ENCODE assay signal across 26 mouse cellular contexts in the genomic region with DNA sequence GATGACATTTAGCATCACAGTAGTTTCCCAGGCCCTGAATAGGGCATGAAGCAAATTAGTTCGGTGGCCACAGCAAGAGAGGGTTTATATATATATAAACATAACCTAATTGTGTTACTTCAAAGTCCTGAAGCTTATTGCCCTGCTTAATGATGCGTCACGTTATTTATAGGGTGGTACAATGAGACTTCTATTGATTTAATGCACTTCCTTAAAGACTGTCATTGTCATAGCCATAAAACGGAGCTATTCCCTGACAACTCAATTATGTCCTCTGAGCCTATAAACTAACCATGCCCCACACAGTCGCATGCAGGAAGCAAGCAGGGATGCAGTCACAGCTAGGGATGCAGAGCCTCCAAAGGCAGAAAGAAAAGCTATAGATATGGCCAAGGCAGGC. TPM values are rescaled to one million over a fixed set of nuclear protein-coding genes. Genes with fewer than 3 reads are reported as not detected.
A peak's percentile ranks its signal among the peaks of the same experiment; 100 is the strongest.
DNase-seq lines count a peak whose midpoint lies in the region; ATAC-seq lines count a peak whose summit lies in the region.
"Had no signal": no experiment of that assay in that cellular context is flagged by ENCODE, and none has a peak within 500 bp of the region (broad histone marks: within the 10 kb centered on the region; RNA-seq: fewer than 3 reads in every experiment).

No protein-coding gene starts in this region.

- H3K9ac ChIP-seq in hindbrain, embryonic 16.5 days (ENCODE audit: low read depth, low read length) = no peak overlapping the region
- H3K9ac ChIP-seq in limb, embryonic 11.5 days (ENCODE audit: low read length) = no peak overlapping the region
- no peak overlapping the region for H3K9ac ChIP-seq in neural tube, embryonic 15.5 days (replicated peaks)
- H3K9ac ChIP-seq: heart, embryonic 12.5 days; intestine, embryonic 15.5 days; limb, embryonic 13.5 days; midbrain, embryonic 13.5 days had no signal

- no peak overlapping the region for H3K27ac ChIP-seq in hindbrain, embryonic 16.5 days (ENCODE audit: low read depth, low read length)
- no peak overlapping the region for H3K27ac ChIP-seq in hindbrain, embryonic 10.5 days
- H3K27ac ChIP-seq in limb, embryonic 11.5 days (replicated peaks; ENCODE audit: low read depth, low read length) = no peak overlapping the region
- no peak overlapping the region for H3K27ac ChIP-seq in limb, embryonic 10.5 days
- peak overlapping the region; percentile 54; the same call in 1 of the 2 replicates for H3K27ac ChIP-seq in neural tube, embryonic 15.5 days (replicated peaks)
- H3K27ac ChIP-seq: heart, adult 2 months; hindbrain, postnatal 0 days; intestine, embryonic 15.5 days; limb, embryonic 13.5 days; midbrain, embryonic 13.5 days had no signal

- ATAC-seq in hindbrain, embryonic 16.5 days = peak; percentile 30; the same call in 1 of the 2 replicates
- ATAC-seq in limb, embryonic 11.5 days (ENCODE audit: insufficient number of reproducible peaks, low FRiP score, low TSS enrichment, low read depth) = no peak
- peak; percentile 53; the same call in 1 of the 2 replicates for ATAC-seq in neural tube, embryonic 15.5 days (ENCODE audit: low FRiP score)
- ATAC-seq: forebrain, embryonic 16.5 days; hindbrain, postnatal 0 days; intestine, embryonic 15.5 days; lung, postnatal 0 days; midbrain, embryonic 13.5 days; Patski had no signal

- no peaks in the 10 kb centered on the region for H3K27me3 ChIP-seq in hindbrain, embryonic 16.5 days (replicated peaks; ENCODE audit: control insufficient read depth, insufficient read depth, low read length)
- H3K27me3 ChIP-seq in hindbrain, embryonic 10.5 days (ENCODE audit: insufficient read depth, poor library complexity, severe bottlenecking) = no peaks in the 10 kb centered on the region
- H3K27me3 ChIP-seq in limb, embryonic 11.5 days (ENCODE audit: control insufficient read depth, insufficient read depth, low read length) = no peaks in the 10 kb centered on the region
- no peaks in the 10 kb centered on the region for H3K27me3 ChIP-seq in limb, embryonic 10.5 days (ENCODE audit: low read depth, poor library complexity, severe bottlenecking)
- H3K27me3 ChIP-seq in neural tube, embryonic 15.5 days (replicated peaks) = no peaks in the 10 kb centered on the region; the same call in 1 of the 2 replicates
- H3K27me3 ChIP-seq: heart, embryonic 12.5 days; intestine, embryonic 15.5 days; limb, embryonic 13.5 days; megakaryocyte, embryonic 14.5 days; midbrain, embryonic 13.5 days; Patski had no signal

- H3K4me3 ChIP-seq in hindbrain, embryonic 16.5 days (ENCODE audit: low read length) = no peak overlapping the region
- no peak overlapping the region for H3K4me3 ChIP-seq in hindbrain, embryonic 10.5 days
- H3K4me3 ChIP-seq in limb, embryonic 11.5 days (ENCODE audit: low read depth, low read length) = no peak overlapping the region
- H3K4me3 ChIP-seq in limb, embryonic 10.5 days = no peak overlapping the region
- no peak overlapping the region for H3K4me3 ChIP-seq in neural tube, embryonic 15.5 days (replicated peaks)
- H3K4me3 ChIP-seq: erythroblast, embryonic 14.5 days; heart, adult 2 months; heart, embryonic 12.5 days; intestine, embryonic 15.5 days; limb, embryonic 13.5 days; megakaryocyte, embryonic 14.5 days; midbrain, embryonic 13.5 days had no signal

- H3K4me1 ChIP-seq in hindbrain, embryonic 16.5 days (ENCODE audit: control insufficient read depth, insufficient read depth, low read depth, low read length) = no peaks in the 10 kb centered on the region
- H3K4me1 ChIP-seq in hindbrain, embryonic 10.5 days (replicated peaks) = no peaks in the 10 kb centered on the region
- H3K4me1 ChIP-seq in limb, embryonic 11.5 days (ENCODE audit: control insufficient read depth, insufficient read depth, low read length) = 0 out of 2 replicates have a peak, but pooled peaks cover 3% of the 10 kb centered on the region
- H3K4me1 ChIP-seq in limb, embryonic 10.5 days = peaks cover 12% of the 10 kb centered on the region
- no peaks in the 10 kb centered on the region for H3K4me1 ChIP-seq in neural tube, embryonic 15.5 days
- H3K4me1 ChIP-seq: heart, embryonic 12.5 days; intestine, embryonic 15.5 days; megakaryocyte, embryonic 14.5 days; midbrain, embryonic 13.5 days had no signal

- no peaks in the 10 kb centered on the region for H3K9me3 ChIP-seq in hindbrain, embryonic 16.5 days (ENCODE audit: control insufficient read depth, low read length)
- no peaks in the 10 kb centered on the region for H3K9me3 ChIP-seq in hindbrain, embryonic 10.5 days
- no peaks in the 10 kb centered on the region for H3K9me3 ChIP-seq in limb, embryonic 11.5 days (ENCODE audit: control insufficient read depth, low read length)
- no peaks in the 10 kb centered on the region for H3K9me3 ChIP-seq in limb, embryonic 10.5 days (replicated peaks)
- no peaks in the 10 kb centered on the region for H3K9me3 ChIP-seq in neural tube, embryonic 15.5 days (replicated peaks)
- H3K9me3 ChIP-seq: intestine, embryonic 15.5 days; limb, embryonic 13.5 days; midbrain, embryonic 13.5 days had no signal

- H3K36me3 ChIP-seq in hindbrain, embryonic 16.5 days (ENCODE audit: control insufficient read depth, insufficient read depth, low read length) = no peaks in the 10 kb centered on the region
- no peaks in the 10 kb centered on the region for H3K36me3 ChIP-seq in hindbrain, embryonic 10.5 days
- H3K36me3 ChIP-seq in limb, embryonic 11.5 days (ENCODE audit: control insufficient read depth, insufficient read depth, low read length) = no peaks in the 10 kb centered on the region
- H3K36me3 ChIP-seq in limb, embryonic 10.5 days = no peaks in the 10 kb centered on the region
- H3K36me3 ChIP-seq in neural tube, embryonic 15.5 days = no peaks in the 10 kb centered on the region
- H3K36me3 ChIP-seq: heart, embryonic 12.5 days; intestine, embryonic 15.5 days; limb, embryonic 13.5 days; midbrain, embryonic 13.5 days had no signal

- DNase-seq in hindbrain, embryonic 10.5 days (ENCODE audit: low spot score) = no peak
- peak; percentile 21 for DNase-seq in limb, embryonic 11.5 days (ENCODE audit: low spot score)
- DNase-seq in limb, embryonic 10.5 days (ENCODE audit: low spot score) = no peak
- DNase-seq in mesoderm, embryonic 11.5 days (ENCODE audit: low read depth, low spot score) = peak; percentile 45
- no peak for DNase-seq in right cerebral cortex, postnatal 14 days
- DNase-seq: adrenal gland, postnatal 10 days; cerebellum, adult 9-10 months; heart, adult 2 months; heart, postnatal 4 days; kidney, adult 8-10 months; lung, postnatal 4 days; spleen, adult 18-20 months; thymus, postnatal 14 days had no signal

- 57% methylated on average over 5 of the region's 5 CpGs for WGBS in hindbrain, embryonic 16.5 days
- 77% methylated on average over 5 of the region's 5 CpGs for WGBS in hindbrain, embryonic 10.5 days
- WGBS in limb, embryonic 11.5 days = 11% methylated on average over 5 of the region's 5 CpGs
- WGBS in limb, embryonic 10.5 days = 24% methylated on average over 5 of the region's 5 CpGs
- 5% methylated on average over 5 of the region's 5 CpGs for WGBS in neural tube, embryonic 15.5 days

- no peak overlapping the region for H3K4me2 ChIP-seq in hindbrain, embryonic 16.5 days (ENCODE audit: low read length)
- H3K4me2 ChIP-seq in limb, embryonic 11.5 days (ENCODE audit: low read depth, severe bottlenecking) = no peak overlapping the region
- H3K4me2 ChIP-seq in neural tube, embryonic 15.5 days = no peak overlapping the region
- H3K4me2 ChIP-seq: heart, embryonic 12.5 days; intestine, embryonic 15.5 days; limb, embryonic 13.5 days; liver, embryonic 11.5 days; midbrain, embryonic 13.5 days had no signal

RNA-seq across cellular contexts. Expression of gene Trim32, which starts 37.8 kb away (rescaled TPM):
- 194 and 211 TPM in 2 replicates for polyA plus RNA-seq in hindbrain, embryonic 16.5 days (2015; fragmentation: Nextera tagmentation; extraction: Ambion mirVana)
- polyA plus RNA-seq in hindbrain, embryonic 10.5 days (2016; fragmentation: Nextera tagmentation; extraction: Ambion mirVana) = 64.7 and 67.5 TPM in 2 replicates
- polyA plus RNA-seq in limb, embryonic 11.5 days (2014; fragmentation: Nextera tagmentation; extraction: Ambion mirVana) = 58.8 and 61.6 TPM in 2 replicates
- 61.3 and 64.1 TPM in 2 replicates for polyA plus RNA-seq in limb, embryonic 10.5 days (2016; fragmentation: Nextera tagmentation; extraction: Ambion mirVana)
- polyA plus RNA-seq in neural tube, embryonic 15.5 days (2015; fragmentation: Nextera tagmentation; extraction: Ambion mirVana) = 166 and 185 TPM in 2 replicates
- polyA plus RNA-seq: erythroblast, embryonic 14.5 days had no signal

Comparison
In these comparisons a context has a peak if more than half of its experiments do, and no peak if none do; other contexts are left out.
1. DNase-seq: peak in limb, embryonic 11.5 days (single experiment) and mesoderm, embryonic 11.5 days (single experiment); none in hindbrain, embryonic 10.5 days (single experiment), limb, embryonic 10.5 days (single experiment) and right cerebral cortex, postnatal 14 days (single experiment).